Mouse (Mus musculus) E14TG2a.4 (cell line): Measurements from ENCODE around the gene Mrps6.

Source experiments
- CTCF ChIP-seq: conservative IDR thresholded peaks from 2 replicates; pipeline ENCODE4 v1.5.1; 2014; ENCODE audit warnings: low read length
- NANOG ChIP-seq: IDR thresholded peaks from 2 replicates; pipeline ENCODE4 v1.6.1; 2014; ENCODE audit warnings: borderline replicate concordance, low read length, mixed read lengths
- POU5F1 ChIP-seq: IDR thresholded peaks from 2 replicates; pipeline ENCODE4 v1.6.1; 2014; ENCODE audit warnings: low read length, borderline replicate concordance

- TF ChIP-seq CTCF = no peak
- TF ChIP-seq NANOG = no peak
- no peak for TF ChIP-seq POU5F1
These were observed 5.5 kb upstream of the Mrps6 start for GRCm38 (mm10) chr16:92052569-92052968.
